Mouse (Mus musculus) bone marrow, adult 2 months (tissue): ENCODE measurements around the gene Fntb.

Experiments used
- CTCF ChIP-seq: fragments of 200-500 bp; IDR thresholded peaks from 2 replicates; pipeline ENCODE4 v1.5.1; 2011; ENCODE audit warnings: low read length, control low read depth; ENCODE audit not compliant: control insufficient read depth, insufficient read depth
- POLR2A ChIP-seq: fragments of 200-500 bp; IDR thresholded peaks from 2 replicates; pipeline ENCODE4 v1.6.1; 2011; ENCODE audit warnings: low read depth, mild to moderate bottlenecking, control low read depth, low read length, borderline replicate concordance; ENCODE audit not compliant: control insufficient read depth

DNA sequence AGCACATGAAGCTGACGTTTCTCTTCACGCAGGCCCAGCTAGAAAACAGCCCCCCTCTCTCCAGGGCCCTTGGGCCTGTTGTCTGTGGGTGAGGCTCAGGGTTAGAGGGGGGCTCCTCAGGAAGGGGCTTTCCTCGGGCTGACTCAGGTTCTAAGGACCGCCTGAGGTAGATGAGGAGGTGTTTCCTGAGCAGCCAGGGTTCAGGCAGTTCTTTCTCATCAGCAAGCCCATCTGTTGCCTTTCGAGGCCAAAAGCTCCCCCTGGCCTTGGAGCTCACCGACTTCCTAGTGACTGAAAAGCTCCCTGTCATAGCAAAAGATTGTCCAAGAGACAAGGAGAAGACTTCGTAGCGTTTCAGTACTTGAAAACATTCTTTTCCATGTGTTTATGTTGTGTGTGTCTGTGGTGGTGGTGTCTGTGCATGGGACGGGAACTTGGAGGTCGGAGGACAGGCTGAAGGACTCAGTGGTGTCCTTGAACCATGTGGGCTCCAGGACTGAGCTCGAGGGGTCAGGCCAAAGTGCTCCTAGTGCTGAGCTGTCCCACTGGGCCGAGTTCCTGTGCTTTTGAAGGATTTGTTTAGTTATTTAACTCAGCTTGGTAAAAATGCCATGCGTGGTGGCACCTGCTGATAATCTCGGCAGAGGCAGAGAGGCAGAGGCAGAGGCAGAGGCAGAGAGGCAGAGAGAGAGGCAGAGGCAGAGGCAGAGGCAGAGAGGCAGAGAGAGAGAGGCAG, 103.2 kb downstream of the Fntb start:
- TF ChIP-seq CTCF (no peak), POLR2A (no peak)
